Mouse (Mus musculus): ENCODE data around the gene Arhgef11. TPM values are rescaled to one million over a fixed set of nuclear protein-coding genes. Genes with fewer than 3 reads are reported as not detected.
A peak's percentile ranks its signal among the peaks of the same experiment; 100 is the strongest.

The Arhgef11 gene
- polyA plus RNA-seq, 1 experiment from 2014 or later, result 18.8 TPM

DNA sequence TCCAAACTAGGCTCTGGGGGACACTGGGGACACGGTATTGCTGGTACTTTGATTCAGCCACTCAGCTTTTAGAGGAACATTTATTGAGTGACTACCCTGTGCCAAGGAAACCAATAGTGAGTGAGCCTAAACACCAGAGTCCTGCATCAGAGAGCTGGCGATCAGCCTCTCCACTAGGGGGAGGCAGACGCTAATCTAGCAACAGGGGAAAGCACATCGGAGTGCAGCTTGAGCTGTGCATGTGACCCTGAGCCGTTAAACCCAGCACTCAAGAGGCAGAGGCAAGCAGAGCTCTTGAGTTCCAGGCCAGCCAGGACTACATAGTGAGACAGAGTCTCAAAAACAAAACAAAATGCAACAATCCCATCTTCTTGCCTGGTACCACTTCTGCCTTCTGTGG, 131.7 kb downstream of the Arhgef11 start:
- ATAC-seq (ENCODE audit: low FRiP score, low read depth), result no peak
- Histone ChIP-seq H3K36me3 (peaks cover 39% of the 10 kb centered on the region), H3K9ac (no peak overlapping the region), H3K4me2 (replicated peaks) (no peak overlapping the region), H3K4me3 (no peak overlapping the region), H3K27ac (no peak overlapping the region), H3K9me3 (no peaks in the 10 kb centered on the region), H3K27me3 (no peaks in the 10 kb centered on the region), H3K4me1 (peaks cover 19% of the 10 kb centered on the region)
- WGBS, result 19% methylated on average over 5 of the region's 5 CpGs

DNA sequence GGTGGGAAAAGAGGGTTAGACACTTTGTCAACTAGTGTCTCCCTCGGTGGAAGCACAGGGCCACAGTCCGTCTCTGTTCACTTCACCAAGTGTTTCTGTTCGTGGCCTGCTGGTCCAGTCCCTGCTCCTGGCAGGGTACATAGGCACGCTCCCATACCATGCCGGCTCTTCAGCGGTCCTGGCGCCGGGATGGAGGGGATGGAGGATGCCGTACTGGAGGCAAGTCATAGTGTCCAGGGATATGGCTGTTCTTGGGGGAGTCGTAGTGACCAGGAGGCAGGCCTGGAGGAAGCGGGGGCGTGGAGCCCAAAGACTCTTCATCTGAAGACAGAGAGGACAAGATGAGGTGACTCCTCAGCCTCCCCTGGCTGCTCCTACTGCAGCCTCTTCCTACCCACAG, 132.6 kb downstream of the Arhgef11 start:
- no peak for ATAC-seq (ENCODE audit: low FRiP score, low read depth)
- no peaks in the 10 kb centered on the region for H3K27me3 ChIP-seq
- no peaks in the 10 kb centered on the region for H3K9me3 ChIP-seq
- no peak overlapping the region for H3K27ac ChIP-seq
- peaks cover 16% of the 10 kb centered on the region for H3K4me1 ChIP-seq
- no peak overlapping the region for H3K4me3 ChIP-seq
- WGBS, result 93% methylated on average over 12 of the region's 12 CpGs
- H3K9ac ChIP-seq, result no peak overlapping the region
- no peak overlapping the region for H3K4me2 ChIP-seq (replicated peaks)
- peaks cover 43% of the 10 kb centered on the region for H3K36me3 ChIP-seq

DNA sequence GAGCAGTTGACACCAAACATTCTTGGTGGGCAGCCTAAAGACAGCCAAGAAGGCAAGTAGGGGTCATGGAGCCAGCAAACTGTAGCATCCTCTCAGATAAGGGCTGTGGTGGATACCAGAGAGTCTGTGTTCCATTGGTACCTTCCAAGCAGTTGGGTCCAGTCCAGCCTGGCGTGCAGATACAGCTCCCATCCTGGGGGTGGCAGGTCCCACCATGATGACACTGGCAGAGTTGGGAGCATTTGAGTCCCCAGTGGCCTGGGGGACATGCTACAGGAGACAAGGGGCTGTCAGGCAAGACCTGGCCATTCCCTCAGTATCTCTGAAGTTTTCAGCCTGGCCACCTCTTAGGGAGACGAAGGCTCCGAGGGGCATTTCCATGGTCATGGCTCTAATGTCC, 135.2 kb downstream of the Arhgef11 start:
- Histone ChIP-seq H3K4me1 (peaks cover 12% of the 10 kb centered on the region), H3K9ac (no peak overlapping the region), H3K27ac (no peak overlapping the region), H3K4me3 (no peak overlapping the region), H3K4me2 (replicated peaks) (no peak overlapping the region), H3K36me3 (peaks cover 43% of the 10 kb centered on the region), H3K27me3 (peaks cover 12% of the 10 kb centered on the region), H3K9me3 (no peaks in the 10 kb centered on the region)
- ATAC-seq (ENCODE audit: low FRiP score, low read depth), result no peak
- WGBS, result 92% methylated on average over 3 of the region's 3 CpGs

DNA sequence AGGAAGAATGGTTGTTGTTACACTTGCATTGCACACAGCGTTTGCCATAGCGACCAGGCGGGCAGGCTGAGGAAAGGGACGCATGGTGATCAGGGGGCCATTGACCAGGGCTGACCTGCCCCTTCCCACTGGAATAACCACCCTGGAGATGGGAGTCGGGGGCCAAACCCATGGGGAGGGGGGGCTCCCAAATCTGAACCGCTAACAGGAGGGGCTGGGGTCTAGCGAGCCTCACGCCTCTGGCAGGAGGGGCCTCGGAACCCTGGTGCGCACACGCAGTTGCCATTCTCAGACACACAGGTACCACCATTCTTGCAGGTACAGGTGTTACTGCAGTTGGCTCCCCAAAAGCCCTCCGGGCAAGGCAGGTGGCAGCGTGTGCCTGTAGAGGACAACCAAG, 136.5 kb downstream of the Arhgef11 start:
- no peaks in the 10 kb centered on the region for H3K9me3 ChIP-seq
- H3K4me2 ChIP-seq (replicated peaks), result no peak overlapping the region
- H3K27me3 ChIP-seq, result peaks cover 12% of the 10 kb centered on the region
- ATAC-seq (ENCODE audit: low FRiP score, low read depth), result no peak
- no peak overlapping the region for H3K4me3 ChIP-seq
- no peak overlapping the region for H3K9ac ChIP-seq
- peaks cover 8% of the 10 kb centered on the region for H3K4me1 ChIP-seq
- peaks cover 43% of the 10 kb centered on the region for H3K36me3 ChIP-seq
- 83% methylated on average over 13 of the region's 13 CpGs for WGBS
- H3K27ac ChIP-seq, result no peak overlapping the region

DNA sequence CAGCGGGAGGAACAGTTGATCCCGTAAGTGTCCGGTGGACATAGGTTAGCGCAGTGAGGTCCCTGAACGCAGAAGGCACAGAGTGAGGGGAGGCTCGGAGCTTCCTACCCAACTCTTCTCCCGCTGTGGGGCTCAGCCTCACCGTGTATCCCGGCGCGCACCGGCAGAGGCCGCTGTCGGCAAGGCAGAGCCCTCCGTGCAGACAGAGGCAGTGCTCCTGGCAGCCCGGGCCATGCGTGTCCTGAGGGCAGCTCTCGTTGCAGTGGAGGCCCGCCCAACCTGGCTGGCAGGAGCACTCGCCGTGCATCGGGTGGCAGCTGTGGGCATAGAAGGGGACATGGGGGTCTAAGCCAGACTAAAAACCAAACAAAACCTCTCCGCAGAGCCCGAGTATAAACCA, 138.6 kb downstream of the Arhgef11 start:
- peak; percentile 87 for ATAC-seq (ENCODE audit: low FRiP score, low read depth)
- 2% methylated on average over 24 of the region's 24 CpGs for WGBS

DNA sequence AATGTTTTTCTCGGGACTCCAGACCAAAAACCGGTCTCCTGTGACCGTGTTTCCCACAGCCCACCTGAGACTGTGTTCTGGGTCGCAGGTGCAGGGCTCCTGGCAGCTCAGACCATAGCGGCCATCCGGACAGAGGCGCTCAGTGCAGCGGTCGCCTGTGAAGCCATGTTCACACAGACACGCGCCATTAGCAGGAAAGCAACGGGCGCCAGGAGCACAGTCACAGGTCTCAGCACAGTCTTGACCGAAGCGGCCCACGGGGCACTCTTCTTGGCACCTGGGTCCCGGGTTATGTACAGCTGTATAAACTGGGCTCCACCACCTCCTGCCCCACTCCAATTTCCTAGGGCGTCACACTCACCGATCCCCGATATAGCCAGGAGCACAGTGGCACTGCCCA, 139.1 kb downstream of the Arhgef11 start:
- no peaks in the 10 kb centered on the region for H3K9me3 ChIP-seq
- H3K4me3 ChIP-seq, result no peak overlapping the region; the same call in 1 of the 2 replicates
- H3K27me3 ChIP-seq, result peaks cover 12% of the 10 kb centered on the region
- no peak for ATAC-seq (ENCODE audit: low FRiP score, low read depth)
- WGBS, result 50% methylated on average over 20 of the region's 20 CpGs
- H3K36me3 ChIP-seq, result peaks cover 26% of the 10 kb centered on the region
- H3K4me2 ChIP-seq (replicated peaks), result peak overlapping the region; percentile 59
- H3K9ac ChIP-seq, result peak overlapping the region; percentile 40; the same call in 1 of the 2 replicates
- H3K27ac ChIP-seq, result no peak overlapping the region
- H3K4me1 ChIP-seq, result peaks cover 14% of the 10 kb centered on the region

More for the DNA sequence above, 138.6 kb downstream of the Arhgef11 start:
- Histone ChIP-seq H3K9ac (peak overlapping the region; percentile 40), H3K4me2 (replicated peaks) (peak overlapping the region; percentile 59), H3K36me3 (peaks cover 32% of the 10 kb centered on the region), H3K4me3 (peak overlapping the region; percentile 22; the same call in 1 of the 2 replicates), H3K9me3 (no peaks in the 10 kb centered on the region), H3K27ac (no peak overlapping the region), H3K4me1 (peaks cover 10% of the 10 kb centered on the region), H3K27me3 (peaks cover 12% of the 10 kb centered on the region)

DNA sequence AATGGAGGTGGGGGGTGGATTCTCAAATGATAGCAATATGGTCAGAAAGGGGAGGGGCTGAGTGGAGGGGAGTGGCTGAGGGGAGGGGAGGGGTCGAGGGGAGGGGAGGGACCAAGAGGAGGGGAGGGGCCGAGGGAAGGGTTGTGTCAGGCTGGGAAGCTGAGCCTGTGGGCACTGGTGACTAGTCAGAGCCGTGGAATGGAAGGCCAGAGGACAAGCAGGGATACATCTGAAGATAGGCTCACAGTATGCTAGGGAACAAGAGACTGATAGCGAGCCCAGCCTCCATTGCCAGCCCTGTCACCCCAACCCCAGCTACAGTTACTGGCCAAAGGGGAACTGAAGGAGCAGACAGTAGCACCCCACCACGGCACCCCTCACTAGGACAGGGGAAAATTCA, 141.3 kb downstream of the Arhgef11 start:
- Histone ChIP-seq H3K27ac (no peak overlapping the region), H3K36me3 (peaks cover 10% of the 10 kb centered on the region), H3K9ac (no peak overlapping the region), H3K4me1 (peaks cover 36% of the 10 kb centered on the region), H3K4me3 (no peak overlapping the region), H3K27me3 (peaks cover 12% of the 10 kb centered on the region), H3K4me2 (replicated peaks) (no peak overlapping the region), H3K9me3 (no peaks in the 10 kb centered on the region)
- no peak for ATAC-seq (ENCODE audit: low FRiP score, low read depth)
- 45% methylated on average over 4 of the region's 5 CpGs for WGBS

DNA sequence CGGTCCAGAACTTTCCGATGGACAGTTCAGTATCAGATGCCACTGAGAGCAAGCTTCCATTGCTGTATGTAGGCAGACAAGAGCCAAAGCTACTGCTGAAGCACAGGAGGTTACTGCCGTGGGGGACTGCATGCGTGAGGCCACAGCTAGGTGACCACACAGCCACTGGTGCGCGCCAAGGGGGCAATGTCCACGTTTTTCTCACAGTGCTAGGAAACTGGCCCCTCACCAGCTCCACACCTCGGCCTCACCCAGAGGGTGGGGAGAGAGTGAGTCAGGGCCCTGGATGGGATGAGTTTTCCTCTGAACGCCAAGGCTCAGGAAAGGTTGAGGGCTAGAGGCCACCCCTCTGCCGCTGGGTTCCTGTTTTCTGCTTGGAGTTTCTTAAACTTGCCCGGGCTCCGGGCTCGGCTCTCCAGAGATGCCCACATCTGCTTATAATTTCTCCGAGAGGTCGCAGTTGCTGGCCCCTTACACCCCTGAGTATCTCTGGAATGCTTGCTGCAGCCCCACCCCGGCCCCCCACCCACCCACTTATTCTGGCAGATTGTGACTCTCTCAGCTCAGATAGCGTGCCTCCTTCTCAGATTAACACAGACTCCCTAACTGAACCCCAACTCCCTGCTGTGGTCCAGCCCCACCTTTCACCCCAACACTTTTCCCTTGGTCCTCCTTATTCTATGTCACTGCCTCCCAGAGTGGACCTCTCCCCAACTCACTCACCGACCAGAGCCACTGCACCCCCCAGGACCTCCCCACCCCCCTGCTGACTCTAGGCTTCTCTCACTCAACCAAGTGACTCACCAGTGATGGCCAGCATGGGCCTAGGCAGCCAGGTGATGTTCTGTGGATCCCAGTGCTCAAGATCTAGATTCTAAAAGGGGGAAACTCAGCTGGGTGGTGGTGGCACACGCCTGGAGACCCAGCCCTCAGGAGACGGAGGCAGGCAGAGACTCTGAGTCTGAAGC, 144.3 kb downstream of the Arhgef11 start:
- 38% methylated on average over 20 of the region's 20 CpGs for WGBS
- ATAC-seq (ENCODE audit: low FRiP score, low read depth), result no peak
- 0 out of 2 replicates have a peak overlapping the region, but pooled peaks have one; percentile 19 for H3K9ac ChIP-seq
- H3K9me3 ChIP-seq, result no peaks in the 10 kb centered on the region
- peak overlapping the region; percentile 74 for H3K27ac ChIP-seq
- H3K4me1 ChIP-seq, result peaks cover 60% of the 10 kb centered on the region
- peak overlapping the region; percentile 14; the same call in 1 of the 2 replicates for H3K4me2 ChIP-seq (replicated peaks)
- H3K36me3 ChIP-seq, result peaks cover 2% of the 10 kb centered on the region; the same call in 1 of the 2 replicates
- peaks cover 7% of the 10 kb centered on the region for H3K27me3 ChIP-seq
- no peak overlapping the region for H3K4me3 ChIP-seq

DNA sequence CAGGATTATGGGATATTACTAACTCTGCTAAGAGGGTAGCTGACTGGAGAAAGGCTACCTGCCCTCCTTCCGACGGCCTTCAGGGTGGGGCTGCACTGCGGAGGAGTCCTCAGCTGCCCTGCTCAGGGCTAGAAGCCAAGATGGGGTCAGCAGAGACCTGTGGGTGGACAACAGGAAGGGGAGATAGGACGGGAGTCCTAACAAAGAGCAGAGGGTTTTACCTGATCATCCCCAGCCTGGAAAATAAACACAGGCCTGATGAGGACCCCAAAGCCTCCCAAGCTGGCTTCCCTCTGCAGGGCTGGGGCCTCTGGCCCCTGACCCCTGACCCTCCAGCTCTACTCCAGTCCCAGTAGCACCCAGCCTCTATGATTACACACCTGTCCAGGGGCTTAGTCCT, 145.8 kb downstream of the Arhgef11 start:
- ATAC-seq (ENCODE audit: low FRiP score, low read depth), result no peak
- 0 out of 2 replicates have a peak overlapping the region, but pooled peaks have one; percentile 24 for H3K4me3 ChIP-seq
- H3K4me2 ChIP-seq (replicated peaks), result peak overlapping the region; percentile 56
- peaks cover 2% of the 10 kb centered on the region; the same call in 1 of the 2 replicates for H3K36me3 ChIP-seq
- 49% methylated on average over 4 of the region's 4 CpGs for WGBS
- H3K27me3 ChIP-seq, result 0 out of 2 replicates have a peak, but pooled peaks cover 3% of the 10 kb centered on the region
- peak overlapping the region; percentile 92 for H3K27ac ChIP-seq
- no peaks in the 10 kb centered on the region for H3K9me3 ChIP-seq
- H3K4me1 ChIP-seq, result peaks cover 75% of the 10 kb centered on the region
- H3K9ac ChIP-seq, result peak overlapping the region; percentile 19; the same call in 1 of the 2 replicates

DNA sequence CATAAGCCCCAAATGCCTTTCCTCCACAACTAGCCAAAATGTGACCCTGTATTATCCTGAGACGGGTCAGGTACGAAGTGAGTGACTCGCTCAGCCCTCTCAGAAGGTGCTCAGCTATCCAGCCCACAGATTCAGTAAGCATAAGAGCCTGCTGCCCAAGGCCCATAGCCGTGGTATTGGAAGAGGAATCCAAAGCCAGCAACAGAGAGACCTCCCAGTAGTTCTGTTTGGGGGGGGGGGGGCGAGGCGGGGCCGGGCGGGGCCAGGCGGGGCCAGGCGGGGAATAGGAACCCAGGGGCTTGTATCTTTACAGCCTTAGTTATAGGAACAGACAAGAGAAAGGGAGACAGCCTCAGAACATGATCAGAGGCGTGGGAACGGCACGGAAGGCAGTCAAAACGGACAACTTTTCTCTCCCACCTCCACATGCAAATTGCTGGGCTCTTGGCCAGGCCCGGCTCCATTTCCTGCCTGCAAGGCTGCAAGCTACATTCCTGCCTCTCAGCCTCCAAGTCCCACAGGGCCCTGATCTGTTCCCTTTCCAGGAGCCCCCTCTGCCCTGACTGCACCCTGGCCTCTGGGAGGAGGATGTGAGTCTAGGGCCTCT, 146.4 kb downstream of the Arhgef11 start:
- Histone ChIP-seq H3K27me3 (0 out of 2 replicates have a peak, but pooled peaks cover 3% of the 10 kb centered on the region), H3K4me2 (replicated peaks) (peak overlapping the region; percentile 56), H3K4me1 (peaks cover 76% of the 10 kb centered on the region), H3K9me3 (no peaks in the 10 kb centered on the region), H3K36me3 (peaks cover 2% of the 10 kb centered on the region; the same call in 1 of the 2 replicates), H3K4me3 (peak overlapping the region; percentile 24), H3K27ac (peak overlapping the region; percentile 92), H3K9ac (peak overlapping the region; percentile 19; the same call in 1 of the 2 replicates)
- peak; percentile 79 for ATAC-seq (ENCODE audit: low FRiP score, low read depth)
- 10% methylated on average over 15 of the region's 15 CpGs for WGBS

DNA sequence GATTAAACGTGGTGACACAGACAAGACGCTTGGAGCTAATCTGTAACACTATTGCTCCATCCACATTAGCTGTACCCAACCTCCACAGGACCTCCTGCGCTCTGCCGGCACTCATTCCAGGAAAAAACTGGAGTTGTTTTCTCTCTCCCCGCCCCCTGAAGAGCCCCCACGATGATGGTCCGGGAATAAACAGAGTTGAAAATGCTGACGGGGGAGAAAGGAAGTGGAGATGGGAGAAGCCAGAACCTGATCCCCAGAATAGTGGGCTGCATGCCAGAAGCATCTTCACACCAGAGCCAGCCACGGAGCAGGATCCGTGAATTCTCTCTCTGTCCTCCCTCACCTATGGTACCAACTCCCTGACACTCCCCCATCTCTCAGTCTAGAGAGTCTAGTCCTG, 147.1 kb downstream of the Arhgef11 start:
- Histone ChIP-seq H3K4me3 (peak overlapping the region; percentile 24; the same call in 1 of the 2 replicates), H3K4me1 (peaks cover 73% of the 10 kb centered on the region), H3K36me3 (no peaks in the 10 kb centered on the region), H3K27me3 (0 out of 2 replicates have a peak, but pooled peaks cover 5% of the 10 kb centered on the region), H3K4me2 (replicated peaks) (peak overlapping the region; percentile 56), H3K9ac (peak overlapping the region; percentile 36; the same call in 1 of the 2 replicates), H3K9me3 (no peaks in the 10 kb centered on the region), H3K27ac (peak overlapping the region; percentile 92)
- WGBS, result 20% methylated on average over 10 of the region's 10 CpGs
- ATAC-seq (ENCODE audit: low FRiP score, low read depth), result no peak

DNA sequence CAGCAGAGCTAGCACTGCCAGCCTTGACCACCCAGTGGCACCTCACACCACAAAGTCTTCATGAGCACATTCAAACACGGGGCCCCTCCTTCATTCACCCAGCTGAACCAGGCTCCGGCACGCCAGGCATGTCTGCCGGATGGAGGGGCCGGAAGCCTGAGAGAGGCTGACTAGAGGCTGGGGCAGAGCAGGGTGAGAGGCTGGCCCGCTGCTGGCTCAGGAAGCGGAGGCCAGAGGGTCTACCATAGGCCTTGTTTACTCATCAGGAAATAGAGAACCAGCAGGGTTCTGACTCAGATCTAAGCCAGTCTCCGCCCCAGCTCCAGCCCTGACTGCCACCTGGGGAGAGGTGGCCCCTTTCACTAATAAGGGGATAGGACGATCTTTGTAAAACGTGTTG, 147.7 kb downstream of the Arhgef11 start:
- WGBS, result 13% methylated on average over 10 of the region's 10 CpGs
- no peak for ATAC-seq (ENCODE audit: low FRiP score, low read depth)
- H3K27me3 ChIP-seq, result 0 out of 2 replicates have a peak, but pooled peaks cover 6% of the 10 kb centered on the region
- peak overlapping the region; percentile 36 for H3K9ac ChIP-seq
- peak overlapping the region; percentile 92 for H3K27ac ChIP-seq
- peaks cover 73% of the 10 kb centered on the region for H3K4me1 ChIP-seq
- no peaks in the 10 kb centered on the region for H3K36me3 ChIP-seq
- peak overlapping the region; percentile 56 for H3K4me2 ChIP-seq (replicated peaks)
- no peaks in the 10 kb centered on the region for H3K9me3 ChIP-seq
- H3K4me3 ChIP-seq, result no peak overlapping the region

Data from limb, embryonic 13.5 days (tissue).